Mouse (Mus musculus) forebrain, embryonic 16.5 days (tissue): ENCODE data around the gene Nrd1. TPM values are rescaled to one million over a fixed set of nuclear protein-coding genes. Genes with fewer than 3 reads are reported as not detected.
A peak's percentile ranks its signal among the peaks of the same experiment; 100 is the strongest.

ENCODE experiments used
- ATAC-seq: fragments of 200-750 bp; cut with Nextera tagmentation; 2 replicates; pipeline ENCODE4 v1.8.0; 2017; ENCODE audit warnings: mild to moderate bottlenecking, moderate library complexity
- H3K27ac ChIP-seq: fragments of 300-500 bp; sonication (generic); 2 replicates; pipeline ENCODE4 v1.5.1; 2014; ENCODE audit warnings: low read length, control low read depth
- H3K27me3 ChIP-seq: fragments of 300-500 bp; sonication (generic); replicated peaks from 2 replicates; pipeline ENCODE4 v1.6.1; 2014; ENCODE audit warnings: low read length; ENCODE audit not compliant: control insufficient read depth, insufficient read depth
- H3K36me3 ChIP-seq: fragments of 300-500 bp; sonication (generic); 2 replicates; pipeline ENCODE4 v1.6.1; 2014; ENCODE audit not compliant: control insufficient read depth, insufficient read depth
- H3K4me1 ChIP-seq: fragments of 300-500 bp; sonication (generic); replicated peaks from 2 replicates; pipeline ENCODE4 v1.6.1; 2014; ENCODE audit warnings: low read length; ENCODE audit not compliant: control insufficient read depth, insufficient read depth
- H3K4me2 ChIP-seq: fragments of 300-500 bp; sonication (generic); 2 replicates; pipeline ENCODE4 v1.6.1; 2014; ENCODE audit warnings: mild to moderate bottlenecking, low read length, control low read depth
- H3K4me3 ChIP-seq: fragments of 300-500 bp; sonication (generic); replicated peaks from 2 replicates; pipeline ENCODE4 v1.5.1; 2014; ENCODE audit warnings: mild to moderate bottlenecking, low read length, control low read depth
- H3K9ac ChIP-seq: fragments of 300-500 bp; sonication (generic); replicated peaks from 2 replicates; pipeline ENCODE4 v1.6.1; 2014; ENCODE audit warnings: low read depth, low read length, control low read depth
- H3K9me3 ChIP-seq: fragments of 300-500 bp; sonication (generic); 2 replicates; pipeline ENCODE4 v1.6.1; 2016; ENCODE audit warnings: low read length; ENCODE audit not compliant: control insufficient read depth
- WGBS: fragments of 180-500 bp; shearing (Covaris S2); extraction: QIAGEN DNeasy Blood & Tissue Kit; methylation state at CpG from one replicate; pipeline ENCODE4 v1.1.7; 2014; 5-methylcytosine and 5-hydroxymethylcytosine counted together
- polyA plus RNA-seq: library from polyadenylated mRNA; unstranded; fragments of >200 nt; fragmentation: Nextera tagmentation; extraction: Ambion mirVana; gene quantifications from 2 replicates; pipeline ENCODE4 v1.2.1, GENCODE M21; 2015

Nrd1 gene
- polyA plus RNA-seq, 1 experiment from 2014 or later: 88.8 TPM

GRCm38 (mm10) chr4:109102574-109102973 lies 102.1 kb downstream of the Nrd1 start:
- Histone ChIP-seq H3K4me1 (0 out of 2 replicates have a peak, but pooled peaks cover 3% of the 10 kb centered on the region), H3K27me3 (no peaks in the 10 kb centered on the region), H3K9ac (no peak overlapping the region), H3K4me2 (no peak overlapping the region), H3K36me3 (0 out of 2 replicates have a peak, but pooled peaks cover 3% of the 10 kb centered on the region), H3K9me3 (no peaks in the 10 kb centered on the region), H3K27ac (no peak overlapping the region), H3K4me3 (no peak overlapping the region)
- ATAC-seq: no peak
- 80% methylated on average over 5 of the region's 5 CpGs for WGBS

GRCm38 (mm10) chr4:109103145-109103883 lies 102.9 kb downstream of the Nrd1 start:
- Histone ChIP-seq H3K4me2 (no peak overlapping the region), H3K27me3 (no peaks in the 10 kb centered on the region), H3K9me3 (no peaks in the 10 kb centered on the region), H3K9ac (no peak overlapping the region), H3K36me3 (0 out of 2 replicates have a peak, but pooled peaks cover 3% of the 10 kb centered on the region), H3K27ac (no peak overlapping the region), H3K4me1 (0 out of 2 replicates have a peak, but pooled peaks cover 3% of the 10 kb centered on the region), H3K4me3 (no peak overlapping the region)
- no peak for ATAC-seq
- WGBS: 86% methylated on average over 9 of the region's 9 CpGs

DNA sequence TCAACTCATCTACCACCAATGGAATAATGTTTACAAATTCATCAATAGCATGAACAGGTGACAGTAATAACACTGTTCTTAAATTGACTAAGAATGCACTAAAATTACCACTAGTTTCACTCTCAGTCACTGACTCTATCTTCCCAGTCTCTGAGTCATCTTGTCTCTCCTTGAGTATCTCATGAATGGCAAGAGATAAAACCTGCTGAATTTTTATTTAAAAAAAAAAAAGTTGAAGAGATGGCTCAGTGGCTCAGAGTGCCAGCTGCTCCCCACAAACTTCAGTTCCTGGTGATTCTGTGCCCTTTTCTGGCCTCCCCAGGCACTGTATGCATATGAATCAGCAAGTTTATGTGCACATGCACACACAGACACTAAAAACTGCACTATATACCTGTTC lies 104.8 kb downstream of the Nrd1 start:
- Histone ChIP-seq H3K4me2 (no peak overlapping the region), H3K9me3 (no peaks in the 10 kb centered on the region), H3K4me1 (0 out of 2 replicates have a peak, but pooled peaks cover 3% of the 10 kb centered on the region), H3K27ac (no peak overlapping the region), H3K36me3 (0 out of 2 replicates have a peak, but pooled peaks cover 3% of the 10 kb centered on the region), H3K4me3 (no peak overlapping the region), H3K9ac (no peak overlapping the region), H3K27me3 (no peaks in the 10 kb centered on the region)
- no peak for ATAC-seq

- no peak overlapping the region for H3K4me2 ChIP-seq
- H3K27ac ChIP-seq: no peak overlapping the region; the same call in 1 of the 2 replicates
- H3K9me3 ChIP-seq: no peaks in the 10 kb centered on the region
- H3K27me3 ChIP-seq: no peaks in the 10 kb centered on the region
- ATAC-seq: peak; percentile 59
- H3K4me3 ChIP-seq: no peak overlapping the region
- 0 out of 2 replicates have a peak, but pooled peaks cover 3% of the 10 kb centered on the region for H3K36me3 ChIP-seq
- H3K4me1 ChIP-seq: 0 out of 2 replicates have a peak, but pooled peaks cover 3% of the 10 kb centered on the region
- H3K9ac ChIP-seq: no peak overlapping the region
- 49% methylated on average over 3 of the region's 3 CpGs for whole genome bisulfite sequencing
Measured at GRCm38 (mm10) chr4:109106034-109106433, 105.6 kb downstream of the Nrd1 start.

- Histone ChIP-seq H3K27ac (no peak overlapping the region), H3K4me2 (no peak overlapping the region), H3K4me3 (no peak overlapping the region), H3K4me1 (0 out of 2 replicates have a peak, but pooled peaks cover 3% of the 10 kb centered on the region), H3K36me3 (no peaks in the 10 kb centered on the region), H3K27me3 (no peaks in the 10 kb centered on the region), H3K9me3 (no peaks in the 10 kb centered on the region), H3K9ac (no peak overlapping the region)
- ATAC-seq: no peak
Measured at GRCm38 (mm10) chr4:109106594-109106993, 106.1 kb downstream of the Nrd1 start.

- H3K4me2 ChIP-seq: no peak overlapping the region
- H3K4me3 ChIP-seq: no peak overlapping the region
- no peak overlapping the region for H3K9ac ChIP-seq
- no peak for ATAC-seq
- 82% methylated on average over 6 of the region's 6 CpGs for WGBS
- H3K4me1 ChIP-seq: peaks cover 3% of the 10 kb centered on the region; the same call in 1 of the 2 replicates
- no peaks in the 10 kb centered on the region for H3K9me3 ChIP-seq
- no peak overlapping the region for H3K27ac ChIP-seq
- H3K27me3 ChIP-seq: no peaks in the 10 kb centered on the region
- H3K36me3 ChIP-seq: no peaks in the 10 kb centered on the region
Measured at GRCm38 (mm10) chr4:109109012-109109411, 108.6 kb downstream of the Nrd1 start.

DNA sequence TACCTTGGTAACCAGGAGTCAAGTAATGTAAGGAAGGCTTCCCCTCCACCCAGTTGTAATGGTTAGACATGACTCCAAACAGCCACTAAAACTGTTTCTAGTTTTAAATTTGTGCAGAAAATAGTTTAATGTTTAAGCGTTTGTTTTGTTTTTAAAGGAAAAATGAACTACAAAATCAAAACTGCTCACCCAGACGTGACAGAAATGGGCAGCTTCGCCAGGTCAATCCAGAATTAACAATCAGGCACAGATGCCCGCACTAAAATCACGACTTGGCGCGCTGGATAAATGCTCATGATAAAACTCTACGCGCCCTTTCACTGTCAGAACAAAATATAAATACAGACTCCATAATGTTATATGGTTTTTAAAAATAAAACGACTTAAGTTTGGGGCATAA lies 109.2 kb downstream of the Nrd1 start:
- 89% methylated on average over 10 of the region's 10 CpGs for WGBS
- no peak for ATAC-seq
- Histone ChIP-seq H3K4me2 (no peak overlapping the region), H3K36me3 (no peaks in the 10 kb centered on the region), H3K4me1 (peaks cover 3% of the 10 kb centered on the region; the same call in 1 of the 2 replicates), H3K27me3 (no peaks in the 10 kb centered on the region), H3K9ac (no peak overlapping the region), H3K4me3 (no peak overlapping the region), H3K9me3 (no peaks in the 10 kb centered on the region), H3K27ac (no peak overlapping the region)

- H3K36me3 ChIP-seq: no peaks in the 10 kb centered on the region
- H3K27ac ChIP-seq: no peak overlapping the region
- H3K4me1 ChIP-seq: peaks cover 2% of the 10 kb centered on the region; the same call in 1 of the 2 replicates
- H3K27me3 ChIP-seq: no peaks in the 10 kb centered on the region
- H3K4me3 ChIP-seq: no peak overlapping the region
- H3K4me2 ChIP-seq: no peak overlapping the region
- H3K9me3 ChIP-seq: no peaks in the 10 kb centered on the region
- ATAC-seq: no peak
- 71% methylated on average over 2 of the region's 2 CpGs for WGBS
- no peak overlapping the region for H3K9ac ChIP-seq
Measured at GRCm38 (mm10) chr4:109110978-109111377, 110.5 kb downstream of the Nrd1 start.
